Mouse (Mus musculus) heart, adult 18-20 months (tissue): ENCODE measurements at regions not wholly inside any gene's neighbourhood (a gene's known extent, or its start where the extent isn't known, plus 50 kb on each side); places are given as distances from the start of the nearest gene placed in this dataset.

Experiments
- DNase-seq, 2 experiments: peaks; one replicate each; pipeline ENCODE4 v3.0.0; 2021 to 2022; ENCODE audit warnings: mixed read lengths in 1 of 2

GRCm38 (mm10) chrX:42431851-42432635 is 57.4 kb upstream of the Tex13c2 start:
- DNase-seq = peak in 1 of 2 experiments; percentile 13
